Mouse (Mus musculus): Measurements from ENCODE around the gene Col4a3.

Gene Col4a3

DNA sequence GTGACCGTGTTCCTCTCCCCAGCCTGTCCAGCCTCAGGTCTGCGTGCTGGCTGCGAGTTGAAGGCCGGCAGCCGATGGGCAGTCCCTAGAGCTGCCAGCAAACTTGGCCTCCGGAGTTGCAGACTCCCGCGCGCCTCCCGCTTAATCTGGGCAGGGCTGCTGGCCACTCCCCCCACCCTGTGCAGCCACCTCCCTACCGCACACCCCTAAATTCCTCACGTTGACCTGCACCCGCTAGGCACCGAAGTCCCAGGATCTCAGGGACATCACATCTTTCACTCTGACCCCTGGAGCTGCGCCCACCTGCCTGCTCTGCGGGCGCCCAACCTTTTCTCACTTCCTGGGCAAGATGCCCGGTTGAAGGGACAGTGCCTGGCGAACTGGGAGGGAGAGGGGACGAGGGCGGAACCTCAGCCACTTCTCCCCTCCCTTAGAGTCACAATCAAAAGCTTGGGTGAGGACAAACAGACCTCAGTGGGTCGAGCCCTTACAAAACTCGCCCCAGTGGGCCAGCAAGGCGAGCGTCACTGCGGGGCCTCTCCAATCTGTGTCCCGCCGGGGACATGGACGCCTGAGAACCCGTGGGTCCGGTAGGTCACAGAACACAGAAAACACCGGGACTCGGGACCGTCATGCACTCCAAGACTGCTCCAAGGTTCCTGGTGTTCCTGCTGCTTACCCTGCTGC lies at the start of gene Col4a3, which contains the start of gene Col4a4:
Col4a3 (plus strand) TSS at position 209 of the 687 bp plus-strand sequence.
Col4a4 (minus strand) TSS at position 137 of the 687 bp plus-strand sequence.
- no peak for DNase-seq (ENCODE audit: low read depth, low spot score)

DNA sequence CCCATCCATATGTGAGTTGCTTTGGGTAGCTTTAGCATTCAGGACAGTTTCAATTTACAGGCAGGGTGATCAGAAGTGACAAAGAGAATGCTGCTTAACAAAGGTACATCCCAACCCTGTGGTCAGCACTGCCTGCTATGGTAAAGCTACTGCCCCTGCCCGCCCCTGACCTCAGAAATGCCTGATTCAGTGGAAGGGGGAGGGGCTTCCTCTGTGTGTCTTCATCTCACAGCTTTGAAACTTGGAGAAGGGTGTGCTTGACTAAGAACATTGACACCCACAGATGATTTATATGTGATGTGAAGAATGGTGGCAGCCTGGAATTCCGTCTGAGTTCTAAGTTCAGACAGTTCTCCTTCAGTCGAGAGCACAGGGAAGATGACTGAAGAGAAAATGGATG lies 48.9 kb upstream of the Col4a3 start:
- no peak for DNase-seq (ENCODE audit: low read depth, low spot score)

DNA sequence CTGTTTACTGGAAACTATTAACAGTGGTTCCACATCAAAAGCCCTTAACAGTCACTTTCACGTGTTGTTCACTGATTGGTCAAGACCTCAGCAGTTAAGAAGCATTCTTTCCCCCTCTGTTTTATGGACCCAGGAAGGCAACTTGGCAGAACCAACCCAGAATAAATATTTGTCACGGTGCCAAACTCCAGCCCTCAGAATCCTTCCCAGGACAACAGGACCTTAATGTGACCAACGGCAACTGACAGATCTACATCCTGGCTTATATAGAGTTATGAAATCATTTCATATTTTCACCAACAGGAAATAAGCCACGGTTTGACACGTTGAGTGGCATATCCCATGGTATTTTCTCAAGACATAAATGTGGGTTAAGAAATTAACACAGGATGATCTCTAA lies 46.7 kb upstream of the Col4a3 start:
- DNase-seq (ENCODE audit: low read depth, low spot score): no peak

DNA sequence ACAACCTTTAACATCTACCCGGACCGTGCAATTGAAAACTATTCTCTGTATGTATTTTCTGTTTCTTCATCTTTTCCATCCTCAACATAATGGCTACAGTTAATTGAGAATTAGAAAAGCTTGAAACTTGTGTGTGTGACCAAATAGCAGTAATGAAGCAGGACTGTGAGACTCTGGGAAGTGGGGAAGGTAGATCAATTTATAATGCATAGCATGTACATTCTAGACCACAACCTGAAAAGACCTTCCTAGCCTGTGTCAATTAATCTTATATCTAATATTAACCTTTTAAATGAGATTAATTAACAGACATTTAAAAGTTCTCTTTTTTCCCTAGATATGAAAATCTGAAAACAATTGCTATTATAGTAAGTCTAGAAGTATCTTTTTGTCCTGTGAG lies 42.8 kb upstream of the Col4a3 start:
- no peak for DNase-seq (ENCODE audit: low read depth, low spot score)

GRCm38 (mm10) chr1:82544419-82545185 lies 42.1 kb upstream of the Col4a3 start:
- DNase-seq (ENCODE audit: low read depth, low spot score): no peak

DNA sequence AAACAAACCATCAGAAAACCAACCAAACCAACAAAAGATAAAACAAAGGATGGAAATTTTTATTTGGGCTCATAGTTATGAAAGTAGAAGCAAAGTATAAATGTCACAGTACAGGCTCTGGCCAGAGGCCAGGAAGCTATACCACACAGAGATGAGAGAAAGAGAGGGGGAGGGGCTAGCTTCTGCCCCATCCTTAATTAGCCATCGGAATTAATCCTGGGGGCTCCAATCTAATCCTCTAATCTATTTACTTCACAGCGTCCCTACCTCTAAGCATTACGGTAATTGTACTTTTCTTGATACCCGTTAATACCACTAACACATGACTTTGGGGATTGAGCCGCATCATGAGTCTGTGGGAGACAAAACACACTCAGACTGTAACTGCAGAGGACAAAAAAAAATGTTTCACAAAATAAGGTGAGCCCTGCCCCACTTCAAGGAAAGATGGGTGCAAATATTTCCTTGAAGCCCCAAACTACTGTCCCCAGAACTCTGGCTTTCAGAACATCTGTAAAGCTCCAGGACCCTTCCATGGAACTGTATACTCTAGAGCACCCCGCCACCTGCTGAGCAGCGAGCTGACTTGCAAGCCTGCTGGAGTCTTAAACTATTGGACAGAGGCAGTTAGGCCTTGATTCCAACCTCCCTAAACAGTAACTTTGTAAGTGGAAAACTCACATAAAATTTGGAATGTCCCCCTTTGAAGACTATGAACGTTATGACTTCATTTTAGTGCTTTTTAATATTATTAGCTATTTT lies 41.3 kb upstream of the Col4a3 start:
- no peak for DNase-seq (ENCODE audit: low read depth, low spot score)

GRCm38 (mm10) chr1:82554443-82554850 lies 32.3 kb upstream of the Col4a3 start:
- no peak for DNase-seq (ENCODE audit: low read depth, low spot score)

DNA sequence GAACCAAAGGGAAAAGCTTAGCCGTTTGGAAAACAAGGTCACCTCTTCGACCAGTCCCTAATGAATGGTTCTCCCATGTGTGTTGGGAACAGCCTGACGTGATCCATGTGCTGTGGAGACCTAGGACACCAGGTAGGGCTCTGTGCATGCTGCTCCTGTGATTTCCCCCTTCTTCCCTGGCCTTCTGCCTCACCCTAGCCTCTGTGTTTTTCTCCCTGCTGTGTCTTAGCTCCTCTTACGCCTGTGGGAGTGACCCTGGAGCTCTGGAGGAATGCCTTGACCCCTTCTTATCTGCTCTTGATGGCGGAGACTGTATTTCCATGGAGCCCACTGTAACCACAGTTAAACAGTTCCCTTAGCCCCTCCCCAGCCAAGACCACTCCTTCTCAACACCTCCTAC lies 31.8 kb upstream of the Col4a3 start:
- no peak for DNase-seq (ENCODE audit: low read depth, low spot score)

DNA sequence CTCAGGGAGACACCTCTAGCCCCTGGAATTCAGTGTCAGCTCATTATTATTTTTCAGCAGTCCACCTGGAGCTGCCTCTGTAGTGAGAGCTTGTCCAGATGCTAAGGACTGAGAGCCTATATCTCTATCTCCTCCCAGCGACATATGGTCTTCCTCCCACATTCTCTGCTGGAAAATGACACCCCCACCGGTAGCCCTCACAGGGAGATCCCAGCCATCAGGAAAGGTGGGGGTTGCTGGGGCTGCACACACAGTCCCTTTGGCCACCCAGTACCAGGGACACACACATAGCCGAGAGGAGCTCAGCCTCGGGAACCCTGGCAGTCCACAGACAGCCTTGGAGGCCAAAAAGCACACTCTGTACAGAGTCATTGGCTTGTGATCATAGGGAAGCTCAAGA lies 26.5 kb upstream of the Col4a3 start:
- no peak for DNase-seq (ENCODE audit: low read depth, low spot score)

GRCm38 (mm10) chr1:82569405-82569804 lies 17.3 kb upstream of the Col4a3 start:
- DNase-seq (ENCODE audit: low read depth, low spot score): no peak

DNA sequence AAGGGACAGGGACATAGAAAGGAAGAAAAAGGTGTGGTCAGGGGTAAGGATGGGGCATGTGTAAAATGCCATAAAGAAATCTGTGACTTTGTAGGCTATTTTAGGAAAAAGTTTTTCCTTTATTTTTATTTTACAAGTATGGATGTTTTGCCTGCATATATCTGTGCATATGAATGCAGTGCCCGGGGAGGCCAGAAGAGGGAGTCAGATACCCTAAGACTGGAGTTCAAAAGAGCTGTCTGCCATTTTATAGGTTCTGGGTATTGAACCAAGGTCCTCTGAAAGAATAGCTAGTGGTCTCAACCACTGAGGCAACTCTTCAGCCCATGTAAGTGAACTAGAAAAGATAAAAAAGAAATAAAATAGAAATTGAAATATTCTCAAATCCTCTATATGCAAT lies 15.0 kb upstream of the Col4a3 start:
- DNase-seq (ENCODE audit: low read depth, low spot score): no peak

- no peak for DNase-seq (ENCODE audit: low read depth, low spot score)
Measured at GRCm38 (mm10) chr1:82575681-82576080, 11.0 kb upstream of the Col4a3 start.

DNA sequence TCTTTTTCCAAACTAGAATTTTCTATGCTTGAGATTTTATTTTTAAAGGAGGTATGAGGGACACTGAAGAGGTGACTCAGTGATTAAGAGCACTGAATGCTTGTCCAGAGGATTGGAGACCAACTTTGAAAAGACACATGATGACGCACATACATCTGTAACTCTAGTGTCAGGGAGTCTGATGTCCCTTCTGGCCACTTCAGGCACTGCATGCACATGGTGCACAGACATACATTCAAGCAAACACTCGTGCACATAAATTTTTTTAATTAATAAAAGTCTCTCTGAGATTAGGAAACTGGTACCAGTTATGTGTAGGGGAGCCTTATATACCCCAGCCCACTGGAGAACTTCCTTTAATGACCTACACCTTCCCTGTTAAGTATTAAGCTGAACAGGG lies 10.5 kb upstream of the Col4a3 start:
- no peak for DNase-seq (ENCODE audit: low read depth, low spot score)

DNA sequence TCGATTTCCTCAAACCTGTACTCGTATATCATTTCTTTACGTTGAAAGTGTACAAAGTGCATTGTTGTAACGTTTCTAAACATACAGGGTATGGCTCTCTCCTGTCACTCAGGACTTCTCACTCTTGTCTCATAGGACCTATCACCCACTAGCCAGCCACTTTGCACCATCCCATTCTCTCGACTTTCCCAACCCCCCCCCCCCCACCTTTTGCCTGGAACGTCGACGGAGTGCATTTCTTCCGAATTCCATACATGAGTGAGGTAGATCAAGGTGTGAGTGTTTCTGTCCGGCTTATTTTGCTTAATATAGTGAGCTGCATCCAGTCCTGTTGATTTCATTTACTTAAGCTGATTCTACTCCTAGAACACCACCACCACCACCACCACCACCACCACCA lies 9.4 kb upstream of the Col4a3 start:
- no peak for DNase-seq (ENCODE audit: low read depth, low spot score)

GRCm38 (mm10) chr1:82577915-82578314 lies 8.8 kb upstream of the Col4a3 start:
- no peak for DNase-seq (ENCODE audit: low read depth, low spot score)

- DNase-seq (ENCODE audit: low read depth, low spot score): no peak
Measured at GRCm38 (mm10) chr1:82578320-82578719, 8.4 kb upstream of the Col4a3 start.

DNA sequence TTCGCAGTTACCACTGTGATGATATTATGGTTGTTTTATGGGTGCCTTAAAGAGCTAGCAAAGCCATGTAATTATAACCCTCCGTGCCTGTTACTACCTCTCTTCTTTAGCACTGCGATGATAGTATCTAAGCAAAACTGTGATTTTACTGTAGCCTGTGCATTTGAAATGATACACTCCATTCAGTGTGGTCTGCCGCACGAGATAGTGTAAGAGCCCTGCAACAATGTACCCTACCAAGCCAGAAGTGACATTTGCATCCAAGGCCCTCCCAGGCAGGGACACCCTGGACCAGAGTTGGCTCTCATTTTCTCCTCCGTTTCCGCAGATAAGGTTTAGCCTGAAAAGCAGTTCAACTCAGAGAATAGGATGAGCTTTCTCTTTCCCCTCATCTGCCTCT lies 740 bp upstream of the Col4a3 start:
- no peak for DNase-seq (ENCODE audit: low read depth, low spot score)

DNA sequence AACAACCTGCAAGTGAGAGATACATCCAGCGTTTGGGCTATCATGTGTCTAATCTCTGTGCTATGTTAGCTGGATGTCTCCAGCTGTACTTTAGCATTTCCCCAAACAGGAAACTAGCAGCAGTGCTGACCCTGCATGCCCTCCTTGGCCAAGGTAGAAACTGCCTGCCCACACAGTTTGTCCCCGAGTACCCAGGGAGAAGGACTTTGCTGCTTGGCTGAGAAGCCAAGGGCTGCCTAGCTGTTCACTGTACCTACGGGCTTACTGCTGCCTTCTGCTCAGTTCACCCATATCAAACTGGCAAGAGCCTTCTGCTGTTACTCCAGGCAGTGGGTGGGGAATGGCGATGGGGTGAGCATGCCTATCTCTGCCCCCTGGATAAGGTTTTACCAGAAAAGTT lies 3.5 kb downstream of the Col4a3 start:
- DNase-seq (ENCODE audit: low read depth, low spot score): no peak

- DNase-seq (ENCODE audit: low read depth, low spot score): no peak
Measured at GRCm38 (mm10) chr1:82596864-82597596, 10.3 kb downstream of the Col4a3 start.

DNA sequence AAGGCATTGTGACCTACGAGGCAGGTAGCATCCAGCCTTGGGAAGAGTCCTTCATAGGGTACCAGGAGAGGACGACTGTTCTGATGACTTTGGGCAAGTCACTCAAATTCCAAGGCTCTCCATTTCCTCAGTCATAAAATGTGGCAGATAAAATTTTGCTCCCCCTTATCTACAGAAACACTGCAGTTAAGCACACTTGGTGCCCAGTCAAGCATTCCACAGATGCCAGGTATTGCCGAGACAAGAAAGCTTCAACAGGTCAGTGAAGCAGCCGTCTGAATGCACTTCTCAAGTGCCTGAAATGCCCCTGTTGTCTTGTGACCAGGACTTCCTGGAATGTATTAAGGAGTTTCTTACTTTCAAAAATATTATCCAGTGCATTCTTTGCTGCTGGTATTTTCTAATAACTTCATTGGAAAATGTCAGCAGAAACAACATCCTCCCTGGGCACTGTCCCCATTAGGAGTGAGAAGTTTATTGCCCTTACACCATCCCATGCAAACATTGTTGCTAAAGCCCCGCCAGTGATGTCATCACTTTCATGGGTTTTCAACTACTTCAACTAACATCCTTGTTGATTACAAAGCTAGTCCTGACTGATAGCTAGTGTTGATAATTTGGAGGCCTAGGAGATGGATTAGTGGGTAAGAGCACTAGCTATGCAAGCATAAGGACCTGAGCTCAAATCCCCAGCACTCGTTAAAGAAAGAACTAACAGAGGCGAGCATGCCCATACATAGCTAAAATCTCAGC lies 16.7 kb downstream of the Col4a3 start:
- no peak for DNase-seq (ENCODE audit: low read depth, low spot score)

DNA sequence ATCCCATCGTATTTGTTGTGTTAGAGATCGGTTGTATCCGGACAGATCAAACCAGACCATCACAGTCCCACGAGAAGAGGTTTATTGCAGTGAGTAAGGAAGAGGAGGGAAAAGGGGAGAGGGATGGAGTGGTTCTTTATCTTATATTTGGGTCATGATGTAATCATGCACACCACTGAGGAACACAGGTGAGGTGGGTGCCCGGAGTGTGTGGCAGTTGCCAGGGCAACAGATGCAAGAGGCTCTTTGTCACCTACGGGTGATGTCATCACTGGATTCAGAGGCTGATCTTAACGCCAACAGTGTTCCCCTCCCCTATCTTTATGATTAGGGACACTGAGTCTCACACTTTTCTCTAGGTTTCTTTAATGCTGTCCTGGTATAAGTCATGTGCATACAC lies 18.6 kb downstream of the Col4a3 start:
- no peak for DNase-seq (ENCODE audit: low read depth, low spot score)

Measured in WW6 (cell line).